Mouse (Mus musculus): ENCODE measurements around the gene Ryk.

Ryk gene

DNA sequence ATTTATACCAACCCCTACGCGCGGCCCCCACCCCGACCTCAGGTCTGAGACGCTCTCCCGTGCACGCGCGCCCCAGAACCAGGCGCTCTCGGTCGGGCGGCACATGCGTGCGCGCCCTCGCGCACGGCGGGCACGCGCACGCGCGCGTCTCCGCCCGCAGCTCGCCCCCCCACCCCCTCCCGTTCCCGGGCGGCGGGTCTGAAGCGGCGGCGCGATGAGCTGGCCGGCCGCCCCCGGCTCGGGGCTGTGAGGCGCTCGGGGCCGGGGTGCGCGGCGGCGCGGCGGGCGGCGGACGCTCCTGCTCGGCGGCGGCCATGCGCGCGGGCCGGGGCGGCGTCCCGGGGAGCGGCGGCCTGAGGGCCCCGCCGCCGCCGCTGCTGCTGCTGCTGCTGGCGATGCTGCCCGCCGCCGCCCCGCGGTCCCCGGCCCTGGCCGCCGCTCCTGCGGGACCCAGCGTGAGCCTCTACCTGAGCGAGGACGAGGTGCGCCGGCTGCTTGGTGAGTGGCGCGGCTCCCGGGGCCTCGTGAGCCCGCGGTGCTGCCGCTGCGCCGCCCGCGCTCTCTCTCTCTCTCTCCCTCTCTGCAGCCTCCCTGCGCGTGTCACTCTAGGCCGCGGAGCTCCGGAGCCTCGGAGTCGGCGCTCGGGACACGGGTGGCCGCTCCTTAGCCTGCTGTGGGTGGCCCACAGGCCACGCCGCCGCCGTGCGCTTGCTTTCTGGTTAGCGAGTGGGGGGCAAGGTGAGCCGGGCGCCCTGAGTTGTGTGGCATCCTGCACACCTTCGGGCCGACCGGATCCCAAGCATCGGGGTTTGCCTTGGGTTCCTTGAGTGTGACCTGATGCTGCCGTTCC, at the start of gene Ryk:
TSS of gene Ryk (plus strand) at position 176 of the 850 bp plus-strand sequence.
- peak; percentile 20 for DNase-seq

DNA sequence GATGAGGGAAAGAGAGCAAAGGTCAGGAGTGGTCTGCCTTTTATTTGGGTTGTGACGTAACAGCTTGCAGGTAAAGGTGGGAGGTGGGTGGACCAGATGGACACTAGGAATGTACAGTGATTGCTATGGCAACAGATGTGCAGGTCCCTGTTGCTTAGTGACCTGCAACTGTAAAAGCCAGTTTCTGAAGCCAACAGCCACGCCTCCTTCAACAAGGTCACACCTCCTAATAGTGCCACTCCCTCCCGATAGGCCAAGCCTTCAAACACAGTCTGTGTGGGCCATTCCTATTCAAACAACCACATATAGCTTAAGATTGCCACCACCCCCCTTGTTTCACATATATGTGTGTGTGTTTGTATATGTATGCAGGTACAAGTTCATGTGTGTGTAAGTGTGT, 45.2 kb upstream of the Ryk start:
- DNase-seq: no peak

DNA sequence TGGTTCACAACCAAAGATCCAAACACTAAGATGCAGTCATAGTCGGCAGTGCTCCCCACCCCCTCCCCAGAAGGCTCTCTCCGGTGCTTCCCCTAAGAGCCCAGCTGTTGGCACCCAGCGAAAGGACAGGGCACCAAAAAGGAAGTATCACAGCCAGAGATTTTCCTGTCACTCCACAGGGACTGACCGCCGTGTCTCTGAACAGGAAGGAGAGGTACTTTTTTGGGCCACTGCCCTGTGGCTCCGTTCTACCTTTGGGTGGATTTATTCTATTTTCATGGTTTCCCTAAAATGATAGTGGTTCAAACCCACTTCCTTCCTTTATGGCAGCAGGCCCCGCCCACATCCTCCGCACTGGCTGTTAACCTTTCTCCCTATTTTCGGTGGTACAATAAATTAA, 42.9 kb upstream of the Ryk start:
- DNase-seq: peak; percentile 44

DNA sequence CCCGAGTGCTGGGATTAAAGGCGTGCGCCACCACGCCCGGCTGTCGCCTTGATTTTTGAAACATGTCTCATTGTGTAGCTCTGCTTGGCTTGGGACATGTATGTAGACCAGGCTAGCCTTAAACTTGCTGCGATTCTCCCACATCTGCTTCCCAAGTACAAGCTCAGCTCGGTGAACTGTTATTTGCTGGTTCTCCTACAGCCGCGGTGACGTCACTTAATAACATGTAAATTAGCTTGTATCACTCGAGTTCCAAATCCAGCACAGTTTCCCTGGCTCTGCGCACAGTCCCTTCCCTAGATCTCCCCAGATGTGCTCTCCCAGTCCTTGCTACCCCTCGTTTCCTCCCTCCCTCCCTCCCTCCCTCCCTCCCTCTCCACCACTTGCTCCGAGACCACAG, 41.9 kb upstream of the Ryk start:
- DNase-seq: no peak

DNA sequence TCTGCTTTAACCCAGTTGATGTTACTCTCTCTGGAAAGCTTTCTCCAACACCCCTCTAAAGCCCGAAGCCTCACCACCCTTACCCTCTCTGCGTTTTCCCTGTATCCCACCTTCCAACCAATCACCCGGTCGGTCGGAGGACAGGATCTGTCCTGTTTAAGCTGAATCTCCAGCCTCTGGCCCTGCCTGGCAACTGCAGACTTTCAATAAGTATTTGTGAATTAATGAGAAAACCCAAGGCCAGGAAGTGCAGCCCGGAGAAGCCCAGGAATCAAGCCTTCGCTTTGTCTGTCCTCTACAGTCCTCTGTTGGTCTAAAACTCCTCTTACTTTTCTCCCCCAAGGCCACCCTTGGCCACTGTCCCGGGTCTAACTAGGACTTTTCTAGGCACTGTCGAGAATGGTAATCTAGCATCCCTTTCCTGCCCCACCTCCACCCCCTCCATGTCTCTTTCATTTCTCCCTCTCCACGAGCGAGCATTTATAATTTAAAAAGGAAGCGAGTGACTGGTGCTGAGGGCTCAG, 41.4 kb upstream of the Ryk start:
- no peak for DNase-seq

DNA sequence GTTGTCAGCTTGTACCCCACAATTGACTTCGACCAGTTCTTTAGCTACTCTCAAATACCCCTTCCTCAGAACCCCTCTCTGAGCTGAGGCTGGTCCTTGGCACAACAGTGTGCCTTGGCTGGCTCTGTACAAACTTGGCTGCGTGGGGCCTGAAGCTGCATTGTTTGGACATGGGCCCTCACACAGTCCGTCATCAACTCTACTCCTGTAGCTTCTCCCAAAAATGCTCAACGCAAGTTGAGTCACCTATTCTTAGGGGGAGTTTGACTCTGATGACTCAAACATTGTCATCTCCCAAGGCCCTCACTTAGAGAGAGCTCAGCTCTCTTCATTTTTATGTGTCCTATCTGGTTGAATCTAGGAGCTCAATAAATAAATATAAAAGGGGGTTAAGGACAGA, 36.3 kb upstream of the Ryk start:
- no peak for DNase-seq

DNA sequence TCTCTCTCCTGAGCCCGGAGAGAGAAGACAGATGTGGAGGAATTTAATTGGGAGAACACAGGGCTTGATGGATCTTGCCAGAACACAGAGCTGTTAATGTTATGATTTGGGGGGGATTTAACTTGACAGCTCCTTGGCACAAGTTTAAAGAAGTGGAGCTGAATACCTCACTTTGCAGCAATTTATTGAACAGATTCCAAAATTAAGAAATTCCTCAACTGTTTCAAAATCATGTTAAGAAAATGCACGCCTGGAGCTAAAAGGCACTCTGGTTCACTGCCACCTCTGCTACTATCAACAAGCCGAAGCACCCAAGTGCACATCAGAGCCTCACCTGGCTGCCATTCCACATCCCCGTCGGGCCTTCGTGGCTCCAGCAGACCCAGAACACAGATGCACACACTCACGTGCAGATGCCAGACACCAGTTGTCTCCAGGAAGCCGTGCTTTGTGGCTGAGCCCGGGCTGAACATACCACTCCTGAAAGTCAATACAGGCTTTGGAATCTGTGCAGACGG, 28.6 kb upstream of the Ryk start:
- DNase-seq: no peak

DNA sequence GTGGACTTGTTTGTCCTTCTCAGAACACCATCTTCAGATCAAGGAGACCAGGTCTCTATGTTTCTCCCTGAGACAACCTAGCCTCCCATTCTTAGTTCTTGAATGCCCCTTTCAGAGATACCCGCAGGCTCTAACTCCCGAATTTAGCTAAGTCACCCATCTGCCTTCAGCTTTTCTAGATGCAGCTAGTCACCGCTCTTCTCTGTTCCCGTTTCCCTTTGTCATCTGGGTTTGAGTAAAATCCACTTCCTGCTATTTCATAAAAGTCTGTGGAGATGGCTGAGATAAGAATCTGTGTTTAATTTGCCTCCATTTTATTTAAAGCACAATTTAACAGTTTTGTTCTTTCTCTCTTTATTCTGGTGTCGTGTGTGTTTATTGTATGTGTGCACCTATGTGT, 23.5 kb upstream of the Ryk start:
- DNase-seq: no peak

DNA sequence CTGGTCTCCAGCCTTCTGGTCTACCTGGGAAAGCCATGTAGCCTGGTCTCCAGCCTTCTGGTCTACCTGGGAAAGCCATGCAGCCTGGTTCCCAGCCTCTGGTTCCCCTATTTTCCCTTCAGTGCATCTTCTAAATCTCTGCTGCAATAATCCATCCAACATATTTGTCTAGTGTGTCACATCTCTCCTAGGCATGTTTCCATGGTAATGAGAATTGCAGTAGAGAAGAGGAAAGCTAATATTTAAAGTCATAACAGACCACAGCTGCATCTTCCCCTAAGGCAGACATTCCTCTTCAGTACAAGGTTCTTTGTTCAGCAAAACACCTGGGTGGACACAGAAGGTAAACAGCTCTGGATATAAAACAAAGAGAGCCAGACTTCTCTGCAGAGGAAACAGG, 16.5 kb upstream of the Ryk start:
- DNase-seq: no peak

DNA sequence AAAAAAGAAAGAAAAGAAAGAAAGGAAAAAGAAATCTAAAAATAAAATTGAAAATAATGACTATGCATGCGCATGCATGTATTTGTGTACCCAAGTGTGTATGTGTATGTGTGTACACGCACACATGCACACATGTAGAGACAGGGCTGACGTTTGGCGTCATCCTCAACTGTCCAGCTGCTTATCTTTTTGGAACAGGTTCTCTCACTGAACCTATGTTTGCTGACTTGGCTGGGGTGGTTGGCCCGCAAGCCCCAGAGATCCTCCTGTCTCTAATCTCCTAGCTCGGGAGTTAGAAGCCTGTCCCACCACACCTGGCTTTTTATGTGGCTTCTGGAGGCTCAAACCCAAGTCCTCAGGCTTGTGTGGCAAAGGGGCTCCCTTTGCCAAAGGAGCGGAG, 6.1 kb upstream of the Ryk start:
- no peak for DNase-seq

DNA sequence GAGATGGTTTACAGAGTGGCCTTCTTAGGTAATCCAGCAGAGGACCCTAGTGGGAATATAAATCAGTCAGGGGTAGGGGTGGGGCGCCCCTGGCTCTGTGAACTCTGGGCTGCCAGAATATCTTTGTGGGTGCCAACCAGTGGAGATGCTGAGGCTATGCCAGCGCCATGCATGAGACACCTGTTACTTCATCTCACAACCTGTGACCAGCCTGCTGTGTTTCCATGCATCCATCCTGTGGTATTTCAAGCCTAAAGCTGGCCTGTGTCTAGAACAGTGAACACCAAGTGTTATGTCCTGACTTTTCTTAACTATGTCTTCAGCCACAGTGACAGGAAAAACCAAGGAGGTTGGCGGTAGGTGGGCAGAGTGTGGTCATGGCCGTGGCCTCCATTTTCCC, 3.2 kb upstream of the Ryk start:
- no peak for DNase-seq

DNA sequence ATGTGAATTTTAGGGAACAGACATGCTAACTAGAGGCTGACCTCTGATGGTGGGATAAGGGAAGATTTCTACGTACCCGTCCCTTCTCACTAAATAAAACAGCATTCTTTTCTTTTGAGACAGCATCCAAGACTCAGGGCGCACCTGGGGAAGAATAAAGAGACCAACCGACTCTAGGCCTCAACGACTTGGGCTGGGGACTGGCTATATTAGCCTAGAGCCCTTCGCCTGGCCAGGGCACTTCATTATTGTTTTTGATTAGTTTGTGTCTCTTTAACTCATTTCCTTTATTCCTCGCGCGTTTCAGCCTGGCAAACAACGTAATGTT, 339 bp upstream of the Ryk start:
- DNase-seq: no peak

DNA sequence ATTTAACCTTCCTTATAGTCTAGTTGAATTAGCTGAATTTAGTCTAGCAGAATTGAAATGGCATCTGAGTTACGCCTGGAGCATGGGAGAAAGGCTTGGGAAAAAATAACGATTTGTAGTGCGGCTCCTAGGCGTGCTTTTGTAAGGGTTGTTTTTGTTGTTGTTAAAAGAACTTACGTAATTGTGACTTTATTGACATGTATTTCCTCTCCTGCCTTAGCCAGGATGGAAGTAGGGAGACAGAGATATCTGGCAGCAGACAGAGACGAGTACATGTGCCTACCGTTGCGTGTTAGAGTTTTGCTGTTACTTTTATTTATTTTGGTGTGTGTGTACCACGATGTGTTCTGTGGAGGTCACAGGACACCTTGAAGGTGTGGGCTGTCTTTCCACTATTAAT, 1.6 kb downstream of the Ryk start:
- no peak for DNase-seq

DNA sequence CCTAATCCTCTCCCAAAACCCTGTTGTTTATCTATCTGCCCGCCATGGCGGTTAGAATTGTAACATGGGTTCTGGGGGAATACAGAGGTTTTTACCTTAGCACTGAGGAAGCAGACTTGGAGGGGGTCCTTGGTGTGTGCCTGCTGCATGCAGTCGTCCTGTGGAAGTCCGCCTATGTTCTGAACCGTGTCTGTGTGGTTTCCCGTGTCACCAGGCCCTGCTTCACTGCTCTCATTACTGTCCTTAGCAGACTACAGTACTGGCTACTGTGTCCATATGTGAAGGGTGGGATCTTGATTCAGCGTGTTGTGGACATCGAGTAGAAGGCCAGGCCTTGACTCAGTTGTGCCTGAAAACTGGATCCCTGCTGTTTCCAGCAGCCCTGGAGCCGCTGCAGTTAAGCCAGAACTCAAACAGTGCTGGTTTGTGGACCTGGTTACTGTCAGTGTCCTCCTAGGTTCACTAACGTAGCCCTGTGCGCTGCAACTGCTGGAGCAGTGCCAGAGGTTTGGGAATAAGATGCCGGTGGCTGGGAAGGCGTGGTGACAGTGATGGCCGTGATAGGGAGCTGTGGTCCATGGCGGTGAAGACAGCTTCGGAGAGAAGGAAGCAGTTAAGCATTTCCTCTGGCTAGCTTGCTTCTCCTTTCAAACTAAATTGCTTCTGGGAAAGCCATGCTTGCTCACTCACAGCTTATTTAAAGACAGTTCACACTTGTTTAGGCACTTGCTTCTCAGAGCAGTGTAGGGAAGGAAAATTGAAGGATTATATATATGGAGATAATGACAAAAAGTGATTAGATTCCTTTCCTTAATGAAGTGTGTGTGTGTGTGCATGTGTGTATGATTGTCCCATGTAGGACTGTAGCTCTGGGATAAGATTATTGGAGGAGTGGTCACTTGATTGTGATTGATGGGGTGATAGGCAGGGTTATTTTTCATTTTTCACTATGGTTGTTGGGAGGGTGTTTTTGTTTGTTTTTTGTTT, 6.4 kb downstream of the Ryk start:
- DNase-seq: no peak

DNA sequence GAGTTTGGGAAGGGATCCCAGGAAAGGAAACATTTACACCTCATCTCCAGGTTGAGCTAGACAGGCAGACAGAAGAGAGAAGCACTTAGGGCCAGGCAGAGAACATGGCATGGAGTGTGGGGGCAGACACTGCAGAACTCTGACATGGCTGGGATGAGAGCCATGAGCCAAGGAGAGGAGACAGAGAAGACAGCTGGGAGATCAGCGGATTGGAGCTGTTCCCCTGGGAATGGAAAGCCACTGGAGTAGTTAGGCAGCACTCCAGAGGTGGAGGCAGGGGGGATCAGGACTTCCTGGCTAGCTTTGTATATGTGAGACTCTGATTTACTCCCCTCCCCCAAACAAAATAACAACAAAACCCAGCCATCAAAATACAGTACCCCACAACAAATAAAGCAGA, 7.1 kb downstream of the Ryk start:
- no peak for DNase-seq

DNA sequence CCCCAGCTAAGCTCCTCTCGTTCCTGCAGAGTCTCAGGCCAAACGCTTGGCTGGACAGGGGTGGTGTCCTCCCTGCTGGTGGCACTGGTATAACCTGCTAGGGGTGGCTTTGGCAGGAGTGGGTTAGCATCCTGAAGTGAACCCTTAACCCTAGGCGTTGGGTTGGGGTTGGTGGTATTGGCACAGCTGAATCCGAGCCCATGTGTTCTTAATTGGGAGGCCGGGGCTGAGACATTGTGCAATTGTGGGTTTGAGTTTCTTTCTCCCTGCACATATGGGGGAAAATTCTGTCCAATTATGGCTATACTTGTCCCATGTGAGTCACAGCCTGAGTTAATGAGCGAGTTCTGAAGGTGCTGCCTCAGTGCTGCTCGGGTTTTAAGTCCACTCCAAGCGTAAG, 7.8 kb downstream of the Ryk start:
- DNase-seq: no peak

DNA sequence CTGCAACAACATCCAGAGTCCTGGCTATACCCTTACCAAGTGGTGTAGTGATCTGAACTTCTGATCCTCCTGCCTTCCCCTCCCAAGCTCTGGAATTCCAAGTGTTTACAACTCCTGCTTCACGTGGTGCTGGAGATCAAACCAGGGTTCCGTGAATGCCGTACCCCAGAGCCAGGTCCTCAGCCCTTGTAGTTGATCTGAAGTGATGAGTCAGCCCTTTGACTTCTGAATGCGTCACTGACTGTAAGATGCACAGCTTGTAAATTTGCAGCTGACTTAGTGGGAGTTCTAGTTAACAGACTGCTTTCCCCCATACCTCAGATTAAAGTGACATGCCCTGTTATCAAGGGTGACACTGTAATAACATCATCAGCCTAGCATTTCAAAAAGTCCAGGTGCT, 8.9 kb downstream of the Ryk start:
- no peak for DNase-seq

DNA sequence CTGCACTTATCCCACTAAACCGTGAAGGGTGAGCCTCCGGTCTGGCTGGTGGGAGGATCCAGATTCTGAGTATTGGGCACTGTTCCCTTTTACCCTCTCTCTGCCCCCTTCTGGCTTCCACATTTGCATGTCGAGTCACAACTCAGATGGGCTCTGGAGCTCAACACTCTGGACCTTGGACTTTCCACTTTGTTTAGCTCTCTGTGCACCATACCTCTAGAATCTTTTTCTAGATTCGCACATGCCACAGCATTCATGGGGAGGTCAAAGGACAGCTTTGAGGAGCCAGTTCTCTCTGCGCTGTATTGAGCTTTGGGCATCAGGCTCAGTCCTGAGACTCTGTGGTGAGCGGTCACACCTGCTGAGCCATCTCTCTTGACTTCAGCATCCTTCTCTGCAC, 11.1 kb downstream of the Ryk start:
- no peak for DNase-seq

DNA sequence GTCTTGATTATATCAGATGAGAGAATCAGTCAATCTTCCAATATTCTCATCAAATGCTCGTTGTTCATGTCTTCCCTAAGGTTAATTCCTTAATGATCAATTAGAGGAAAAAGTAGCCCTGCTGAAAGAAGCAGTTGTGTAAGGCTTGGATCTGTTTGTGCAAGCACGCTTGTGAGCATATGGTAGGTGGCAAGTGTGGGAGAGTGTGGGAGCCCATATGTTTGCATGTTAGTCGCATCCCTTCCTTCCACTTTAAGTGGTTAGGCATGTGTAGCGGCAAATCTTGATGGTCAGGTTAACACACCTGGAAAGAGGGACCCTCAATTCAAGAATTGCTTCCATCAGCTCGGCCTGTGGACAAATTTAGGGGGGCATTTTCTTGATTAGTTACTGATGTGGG, 11.6 kb downstream of the Ryk start:
- DNase-seq: no peak

DNA sequence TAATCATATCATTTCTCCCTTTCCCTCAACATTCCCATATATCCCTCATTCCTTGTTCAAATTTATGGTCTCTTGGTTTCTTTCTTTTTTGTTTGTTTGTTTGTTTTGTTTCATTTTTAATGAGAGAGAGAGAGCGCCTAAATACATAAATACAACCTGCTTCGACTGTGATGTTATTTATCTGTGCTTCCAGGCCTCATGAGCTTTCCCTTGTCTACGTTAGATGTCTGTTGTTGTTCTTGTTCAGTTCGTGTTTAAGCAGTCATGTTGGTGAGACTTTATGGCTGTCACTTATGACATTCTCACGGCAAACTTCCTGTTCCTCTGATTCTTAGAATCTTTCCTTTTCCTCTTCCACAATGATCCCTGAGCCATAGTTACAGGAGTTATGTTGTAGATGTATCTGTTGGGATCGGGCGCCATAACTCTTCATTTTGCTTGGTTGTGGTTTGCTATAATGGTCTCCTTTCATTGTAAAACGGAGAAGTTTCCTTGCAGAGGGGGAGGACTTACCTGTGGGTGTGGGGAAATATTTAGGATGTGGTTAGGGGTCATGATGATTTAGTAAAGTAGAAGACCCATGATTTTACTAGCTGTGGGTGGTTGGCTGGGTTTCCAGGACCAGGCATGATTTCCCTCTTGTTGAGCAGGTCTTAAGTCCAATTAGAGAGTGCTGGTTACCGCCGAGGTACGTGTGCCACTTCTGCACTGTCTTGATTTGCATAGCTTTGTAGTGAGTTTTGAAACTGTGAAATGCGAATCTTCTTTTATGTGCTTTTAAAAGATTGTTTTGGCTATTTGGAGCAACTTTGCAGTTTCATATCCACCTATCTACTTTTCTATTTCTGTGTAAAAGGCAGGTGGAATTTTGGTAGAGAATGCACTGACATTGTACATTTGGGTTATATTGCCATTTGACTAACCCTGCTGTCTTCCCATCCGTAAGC, 17.6 kb downstream of the Ryk start:
- DNase-seq: no peak

DNA sequence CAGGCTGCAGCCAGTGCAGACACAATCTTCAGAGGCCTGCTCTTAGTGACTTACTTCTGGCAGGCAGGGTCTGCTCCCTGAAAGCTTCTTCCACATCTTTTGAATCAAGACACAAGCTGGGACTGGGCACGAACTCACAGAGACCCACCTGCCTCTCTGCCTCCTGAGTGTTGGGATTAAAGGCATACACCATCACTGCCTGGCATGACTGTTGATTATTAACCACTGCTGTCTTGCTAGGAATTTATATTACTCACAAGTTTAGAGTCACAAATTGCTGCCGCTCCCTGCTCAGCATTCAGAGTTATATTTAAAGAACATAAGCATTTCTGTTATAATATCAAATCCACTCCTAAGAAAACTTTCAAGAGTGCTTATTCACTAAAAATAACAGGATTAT, 23.1 kb downstream of the Ryk start:
- DNase-seq: no peak

DNA sequence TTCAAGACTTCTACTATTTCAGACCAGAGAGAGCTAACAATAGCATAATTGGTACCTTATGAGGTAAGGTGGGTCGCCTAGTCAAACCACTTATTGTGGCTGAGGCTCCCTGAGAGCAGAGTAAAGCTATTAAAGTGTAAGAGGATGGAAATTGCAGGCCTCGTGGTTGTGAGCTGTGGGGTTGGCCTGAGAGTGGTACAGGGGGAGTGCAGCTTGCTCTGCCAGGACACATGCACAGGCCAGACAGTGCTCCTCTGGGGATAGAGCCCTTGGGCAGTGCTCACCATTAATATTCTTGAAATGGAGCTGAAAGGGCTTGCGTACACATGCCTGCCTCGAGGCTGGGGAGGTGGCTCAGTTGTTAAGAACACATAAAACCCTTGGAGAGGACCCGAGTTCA, 23.6 kb downstream of the Ryk start:
- no peak for DNase-seq

DNA sequence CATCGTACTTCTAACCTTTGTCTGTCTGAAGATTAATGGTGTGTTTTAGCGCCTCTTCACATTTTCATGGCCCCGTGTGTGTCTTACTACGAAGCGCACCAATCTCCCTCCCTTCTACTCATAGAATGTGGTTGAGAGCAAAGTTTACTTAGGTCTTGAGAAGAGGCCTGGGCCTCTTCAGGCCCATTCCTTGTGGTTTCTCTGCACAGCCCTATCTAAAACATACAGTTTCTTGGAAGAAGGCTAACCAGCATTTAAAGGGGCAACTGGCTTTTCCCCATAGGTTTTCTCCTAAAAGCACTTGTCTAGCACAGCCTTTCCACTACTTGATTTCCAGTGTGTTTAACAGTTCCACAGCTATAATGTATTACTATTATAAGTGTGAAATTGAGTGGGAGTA, 24.7 kb downstream of the Ryk start:
- no peak for DNase-seq

Data from thymus, postnatal 14 days (tissue).